Comparison of ENCODE assay signal across 28 mouse cellular contexts in genomic region chr6:45974471-45975154, GRCm38 (mm10).
DNase-seq lines count a peak whose midpoint lies in the region; ATAC-seq and TF ChIP-seq lines count a peak whose summit lies in the region.
"Had no signal": no experiment of that assay in that cellular context is flagged by ENCODE, and none has a peak within 500 bp of the region (broad histone marks: within the 10 kb centered on the region; RNA-seq: fewer than 3 reads in every experiment).

No protein-coding gene starts in this region.

- no peak overlapping the region for H3K4me3 ChIP-seq in midbrain, embryonic 14.5 days (replicated peaks; ENCODE audit: low read depth, low read length)
- no peak overlapping the region for H3K4me3 ChIP-seq in midbrain, embryonic 15.5 days
- no peak overlapping the region for H3K4me3 ChIP-seq in kidney, adult 2 months (ENCODE audit: insufficient read depth, low read depth, low read length)
- H3K4me3 ChIP-seq in kidney, postnatal 0 days (replicated peaks; ENCODE audit: low read depth, low read length): no peak overlapping the region
- no peak overlapping the region for H3K4me3 ChIP-seq in heart, embryonic 10.5 days
- H3K4me3 ChIP-seq: embryonic facial prominence, embryonic 15.5 days; forebrain, embryonic 15.5 days; intestine, embryonic 15.5 days; layer of hippocampus, adult 2 months; limb, embryonic 15.5 days; liver, embryonic 15.5 days; lung, embryonic 15.5 days; myocyte; neural tube, embryonic 13.5 days; stomach, embryonic 15.5 days had no signal

- no peaks in the 10 kb centered on the region for H3K36me3 ChIP-seq in midbrain, embryonic 14.5 days (ENCODE audit: control insufficient read depth, insufficient read depth, low read length)
- no peaks in the 10 kb centered on the region for H3K36me3 ChIP-seq in midbrain, embryonic 15.5 days (replicated peaks)
- no peaks in the 10 kb centered on the region for H3K36me3 ChIP-seq in kidney, adult 2 months (ENCODE audit: control insufficient read depth, insufficient read depth, low read length)
- no peaks in the 10 kb centered on the region for H3K36me3 ChIP-seq in kidney, postnatal 0 days (ENCODE audit: insufficient read depth, low read length)
- no peaks in the 10 kb centered on the region for H3K36me3 ChIP-seq in heart, embryonic 10.5 days
- H3K36me3 ChIP-seq: embryonic facial prominence, embryonic 15.5 days; forebrain, embryonic 15.5 days; G1E; intestine, embryonic 15.5 days; limb, embryonic 15.5 days; liver, embryonic 15.5 days; lung, embryonic 15.5 days; neural tube, embryonic 13.5 days; stomach, embryonic 15.5 days had no signal

- 0 out of 2 replicates have a peak, but pooled peaks cover 4% of the 10 kb centered on the region for H3K4me1 ChIP-seq in midbrain, embryonic 14.5 days (ENCODE audit: control insufficient read depth, insufficient read depth, low read length)
- H3K4me1 ChIP-seq in midbrain, embryonic 15.5 days: no peaks in the 10 kb centered on the region
- peaks cover 4% of the 10 kb centered on the region; the same call in 1 of the 2 replicates for H3K4me1 ChIP-seq in kidney, adult 2 months (ENCODE audit: control insufficient read depth, insufficient read depth, low read length)
- H3K4me1 ChIP-seq in kidney, postnatal 0 days (replicated peaks; ENCODE audit: insufficient read depth, low read length): no peaks in the 10 kb centered on the region
- H3K4me1 ChIP-seq in heart, embryonic 10.5 days: no peaks in the 10 kb centered on the region
- H3K4me1 ChIP-seq: embryonic facial prominence, embryonic 15.5 days; forebrain, embryonic 15.5 days; intestine, embryonic 15.5 days; limb, embryonic 15.5 days; liver, embryonic 15.5 days; lung, embryonic 15.5 days; neural tube, embryonic 13.5 days; stomach, embryonic 15.5 days had no signal

- H3K27me3 ChIP-seq in midbrain, embryonic 14.5 days (ENCODE audit: control insufficient read depth, insufficient read depth, low read length): no peaks in the 10 kb centered on the region
- H3K27me3 ChIP-seq in midbrain, embryonic 15.5 days (replicated peaks): no peaks in the 10 kb centered on the region
- no peaks in the 10 kb centered on the region for H3K27me3 ChIP-seq in kidney, adult 2 months (replicated peaks; ENCODE audit: control insufficient read depth, insufficient read depth, low read length)
- H3K27me3 ChIP-seq in kidney, postnatal 0 days (ENCODE audit: insufficient read depth, low read length): no peaks in the 10 kb centered on the region
- H3K27me3 ChIP-seq in heart, embryonic 10.5 days (ENCODE audit: insufficient read depth, poor library complexity, severe bottlenecking): no peaks in the 10 kb centered on the region
- H3K27me3 ChIP-seq: CH12.LX; embryonic facial prominence, embryonic 15.5 days; forebrain, embryonic 15.5 days; intestine, embryonic 15.5 days; limb, embryonic 15.5 days; liver, embryonic 15.5 days; lung, embryonic 15.5 days; neural tube, embryonic 13.5 days; Patski; stomach, embryonic 15.5 days had no signal

- no peak for ATAC-seq in midbrain, embryonic 14.5 days (ENCODE audit: low FRiP score, low TSS enrichment)
- ATAC-seq in midbrain, embryonic 15.5 days (replicated peaks): no peak
- no peak; the same call in 1 of the 2 replicates for ATAC-seq in kidney, postnatal 0 days (replicated peaks; ENCODE audit: low FRiP score, low read depth)
- ATAC-seq: forebrain, embryonic 15.5 days; hindbrain, embryonic 16.5 days; intestine, embryonic 15.5 days; midbrain, embryonic 16.5 days; Patski had no signal

- no peak overlapping the region for H3K4me2 ChIP-seq in midbrain, embryonic 14.5 days (ENCODE audit: low read length)
- H3K4me2 ChIP-seq in midbrain, embryonic 15.5 days: no peak overlapping the region
- H3K4me2 ChIP-seq in kidney, postnatal 0 days (ENCODE audit: low read length): no peak overlapping the region
- H3K4me2 ChIP-seq: embryonic facial prominence, embryonic 15.5 days; forebrain, embryonic 15.5 days; intestine, embryonic 15.5 days; limb, embryonic 15.5 days; liver, embryonic 15.5 days; lung, embryonic 15.5 days; neural tube, embryonic 13.5 days; stomach, embryonic 15.5 days had no signal

- intact Hi-C loops in left cerebral cortex, postnatal 25 days (cut with DNase I): no loop called here

- no peaks in the 10 kb centered on the region for H3K9me3 ChIP-seq in midbrain, embryonic 14.5 days (ENCODE audit: control insufficient read depth, low read length)
- H3K9me3 ChIP-seq in midbrain, embryonic 15.5 days: no peaks in the 10 kb centered on the region
- H3K9me3 ChIP-seq in kidney, postnatal 0 days (replicated peaks; ENCODE audit: low read length): no peaks in the 10 kb centered on the region
- no peaks in the 10 kb centered on the region for H3K9me3 ChIP-seq in heart, embryonic 10.5 days
- H3K9me3 ChIP-seq: embryonic facial prominence, embryonic 15.5 days; forebrain, embryonic 15.5 days; G1E; intestine, embryonic 15.5 days; limb, embryonic 15.5 days; liver, embryonic 15.5 days; lung, embryonic 15.5 days; neural tube, embryonic 13.5 days; stomach, embryonic 15.5 days had no signal

- no peak overlapping the region for H3K27ac ChIP-seq in midbrain, embryonic 14.5 days (replicated peaks; ENCODE audit: low read depth, low read length)
- H3K27ac ChIP-seq in midbrain, embryonic 15.5 days: no peak overlapping the region
- no peak overlapping the region for H3K27ac ChIP-seq in kidney, adult 2 months (ENCODE audit: insufficient read depth, low read depth, low read length)
- no peak overlapping the region for H3K27ac ChIP-seq in kidney, postnatal 0 days
- H3K27ac ChIP-seq in heart, embryonic 10.5 days: no peak overlapping the region
- H3K27ac ChIP-seq: embryonic facial prominence, embryonic 15.5 days; forebrain, embryonic 15.5 days; intestine, embryonic 15.5 days; layer of hippocampus, adult 2 months; limb, embryonic 15.5 days; liver, embryonic 15.5 days; lung, embryonic 15.5 days; neural tube, embryonic 13.5 days; stomach, embryonic 15.5 days had no signal

- peak; percentile 8 for DNase-seq in midbrain, embryonic 14.5 days
- DNase-seq in kidney, adult 2 months: peak; percentile 61
- DNase-seq in kidney, postnatal 0 days (ENCODE audit: low spot score): peak; percentile 39
- no peak for DNase-seq in layer of hippocampus, adult 8-10 months (ENCODE audit: low spot score in 2 of 2)
- no peak for DNase-seq in heart, embryonic 10.5 days (ENCODE audit: low spot score)
- no peak for DNase-seq in left cerebral cortex, postnatal 25 days (ENCODE audit: low spot score in 2 of 2)
- DNase-seq: adrenal gland, adult 2 months; B cell, adult 2 months; cerebellum, adult 8-10 months; left cerebral cortex, postnatal 4 days; lung, postnatal 4 days; thymus, postnatal 36 days had no signal

- TF ChIP-seq POLR2A in kidney, adult 2 months (IDR thresholded peaks at IDR 0.05; ENCODE audit: low read depth, low read length): no peak

- no peak for TF ChIP-seq CTCF in kidney, adult 2 months (conservative IDR thresholded peaks at IDR 0.05; ENCODE audit: insufficient read depth, insufficient read length, low read depth, low read length)
- no peak for TF ChIP-seq CTCF in kidney, postnatal 0 days (IDR thresholded peaks at IDR 0.05; ENCODE audit: low read depth)

- WGBS in midbrain, embryonic 14.5 days: 60% methylated on average over 6 of the region's 6 CpGs
- WGBS in midbrain, embryonic 15.5 days: 57% methylated on average over 6 of the region's 6 CpGs
- WGBS in kidney, adult 2 months: 25% methylated on average over 6 of the region's 6 CpGs
- 34% methylated on average over 6 of the region's 6 CpGs for WGBS in kidney, postnatal 0 days
- WGBS in heart, embryonic 10.5 days: 75% methylated on average over 6 of the region's 6 CpGs

- H3K9ac ChIP-seq in midbrain, embryonic 14.5 days (replicated peaks; ENCODE audit: low read length): no peak overlapping the region
- H3K9ac ChIP-seq in midbrain, embryonic 15.5 days: no peak overlapping the region
- H3K9ac ChIP-seq in kidney, postnatal 0 days (ENCODE audit: low read depth, low read length): no peak overlapping the region
- H3K9ac ChIP-seq: embryonic facial prominence, embryonic 15.5 days; forebrain, embryonic 15.5 days; intestine, embryonic 15.5 days; limb, embryonic 15.5 days; liver, embryonic 15.5 days; lung, embryonic 15.5 days; neural tube, embryonic 13.5 days; stomach, embryonic 15.5 days had no signal

Comparison
In these comparisons a context has a peak if more than half of its experiments do, and no peak if none do; other contexts are left out.
1. DNase-seq: peak in midbrain, embryonic 14.5 days (single experiment), kidney, adult 2 months (single experiment) and kidney, postnatal 0 days (single experiment); none in layer of hippocampus, adult 8-10 months (0 of 2), heart, embryonic 10.5 days (single experiment) and left cerebral cortex, postnatal 25 days (0 of 2).